Mouse (Mus musculus): Measurements from ENCODE around the gene Vpreb1. TPM values are rescaled to one million over a fixed set of nuclear protein-coding genes. Genes with fewer than 3 reads are reported as not detected.

The Vpreb1 gene
- polyA plus RNA-seq, 1 experiment from 2014 or later = 3.0 TPM

DNA sequence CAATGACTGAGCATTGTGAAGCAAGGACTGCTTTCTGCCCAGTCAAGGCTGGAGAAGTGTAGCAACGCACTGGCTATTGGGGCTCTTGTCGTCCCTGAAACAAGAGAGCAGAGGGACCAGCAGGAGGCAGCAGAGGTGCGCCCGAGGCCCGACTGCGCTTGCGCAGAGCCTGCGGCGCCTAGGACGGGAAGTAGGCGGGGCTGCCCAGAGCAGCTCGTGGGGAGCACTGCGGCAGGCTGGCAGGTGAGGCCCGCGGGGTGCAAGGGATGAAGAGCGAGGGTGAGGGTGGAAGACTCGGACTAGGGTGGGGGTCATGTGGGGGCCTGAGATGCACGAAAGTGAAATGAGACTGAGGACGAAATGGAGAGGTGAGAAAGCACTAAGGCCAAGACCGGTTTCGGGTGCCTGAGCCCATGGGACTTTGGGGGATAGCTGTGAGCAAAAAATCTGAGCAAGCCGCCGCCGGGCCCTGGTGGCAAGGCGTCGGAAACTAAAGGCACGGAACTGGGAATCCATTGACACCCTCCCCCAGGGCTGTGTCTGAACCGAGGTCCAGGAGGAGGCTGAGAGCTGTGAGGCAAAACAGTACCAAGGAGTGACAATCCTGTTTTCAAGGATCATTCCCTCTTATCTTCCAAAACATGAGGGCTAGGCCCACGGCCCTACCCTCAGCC, 25.9 kb upstream of the Vpreb1 start, which contains the start of gene Ppm1f:
Gene Ppm1f (plus strand): TSS at position 88 of the 674 bp plus-strand sequence.
- peak within 1 kb of the TSS; percentile 49; the same call in 1 of the 2 replicates for H3K27ac ChIP-seq (ENCODE audit: low read length)
- ATAC-seq = peak; percentile 93
- no peaks in the 10 kb centered on the region for H3K27me3 ChIP-seq (replicated peaks; ENCODE audit: control insufficient read depth, insufficient read depth, low read length)
- H3K4me1 ChIP-seq (replicated peaks; ENCODE audit: control insufficient read depth, insufficient read depth, low read length) = peaks cover 16% of the 10 kb centered on the region
- H3K4me2 ChIP-seq (ENCODE audit: low read length) = peak within 1 kb of the TSS; percentile 87
- H3K9me3 ChIP-seq (ENCODE audit: control insufficient read depth, low read length) = no peaks in the 10 kb centered on the region
- H3K36me3 ChIP-seq (ENCODE audit: control insufficient read depth, insufficient read depth) = peaks cover 10% of the 10 kb centered on the region; the same call in 1 of the 2 replicates
- peak within 1 kb of the TSS; percentile 71 for H3K4me3 ChIP-seq (replicated peaks; ENCODE audit: low read length)
- peak within 1 kb of the TSS; percentile 68 for H3K9ac ChIP-seq (replicated peaks; ENCODE audit: low read depth, low read length)
- under 1% methylated on average over 29 of the region's 29 CpGs for WGBS

DNA sequence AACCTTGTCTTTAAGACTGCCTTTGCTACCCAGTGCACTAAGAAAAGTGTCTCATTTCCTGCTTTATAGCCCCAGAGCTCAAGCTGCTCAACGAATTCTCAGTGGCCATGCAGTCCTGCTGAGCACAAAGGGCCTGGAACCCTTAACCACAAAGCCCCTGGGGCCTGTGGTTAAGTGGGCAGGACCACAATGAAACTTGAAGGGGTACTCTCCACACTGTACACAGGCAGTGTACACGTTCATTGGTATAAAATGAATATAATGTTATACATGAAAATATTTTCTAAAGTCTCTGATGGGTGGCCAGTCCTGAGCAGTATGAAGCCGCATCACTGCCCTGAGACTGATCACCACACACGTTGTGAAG, 25.4 kb upstream of the Vpreb1 start:
- H3K4me2 ChIP-seq (ENCODE audit: low read length) = peak overlapping the region; percentile 87
- H3K36me3 ChIP-seq (ENCODE audit: control insufficient read depth, insufficient read depth) = peaks cover 15% of the 10 kb centered on the region; the same call in 1 of the 2 replicates
- H3K27me3 ChIP-seq (replicated peaks; ENCODE audit: control insufficient read depth, insufficient read depth, low read length) = no peaks in the 10 kb centered on the region
- 18% methylated on average over 4 of the region's 4 CpGs for WGBS
- H3K27ac ChIP-seq (ENCODE audit: low read length) = 0 out of 2 replicates have a peak overlapping the region, but pooled peaks have one; percentile 49
- H3K4me1 ChIP-seq (replicated peaks; ENCODE audit: control insufficient read depth, insufficient read depth, low read length) = peaks cover 16% of the 10 kb centered on the region
- H3K9ac ChIP-seq (replicated peaks; ENCODE audit: low read depth, low read length) = peak overlapping the region; percentile 68; the same call in 1 of the 2 replicates
- H3K9me3 ChIP-seq (ENCODE audit: control insufficient read depth, low read length) = no peaks in the 10 kb centered on the region
- peak; percentile 71 for ATAC-seq
- H3K4me3 ChIP-seq (replicated peaks; ENCODE audit: low read length) = peak overlapping the region; percentile 71

DNA sequence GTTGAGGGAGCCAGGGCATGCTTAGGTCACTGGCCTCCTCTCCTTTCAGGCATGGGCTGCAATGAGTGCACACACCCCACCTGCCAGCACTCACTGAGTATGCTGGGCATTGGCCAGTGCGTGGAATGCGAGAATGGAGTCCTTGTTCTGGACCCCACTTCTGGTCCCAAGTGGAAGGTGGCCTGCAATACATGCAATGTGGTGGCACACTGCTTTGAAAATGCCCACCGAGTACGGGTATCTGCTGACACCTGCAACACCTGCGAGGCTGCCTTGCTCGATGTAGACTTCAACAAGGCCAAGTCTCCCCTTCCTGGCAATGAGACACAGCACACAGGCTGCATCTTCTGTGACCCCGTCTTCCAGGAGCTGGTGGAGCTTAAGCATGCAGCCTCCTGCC, 21.7 kb upstream of the Vpreb1 start:
- Histone ChIP-seq H3K4me2 (ENCODE audit: low read length) (no peak overlapping the region), H3K4me1 (replicated peaks; ENCODE audit: control insufficient read depth, insufficient read depth, low read length) (peaks cover 10% of the 10 kb centered on the region), H3K36me3 (ENCODE audit: control insufficient read depth, insufficient read depth) (peaks cover 33% of the 10 kb centered on the region), H3K4me3 (replicated peaks; ENCODE audit: low read length) (no peak overlapping the region), H3K9me3 (ENCODE audit: control insufficient read depth, low read length) (no peaks in the 10 kb centered on the region), H3K27me3 (replicated peaks; ENCODE audit: control insufficient read depth, insufficient read depth, low read length) (no peaks in the 10 kb centered on the region), H3K27ac (ENCODE audit: low read length) (no peak overlapping the region), H3K9ac (replicated peaks; ENCODE audit: low read depth, low read length) (no peak overlapping the region)
- ATAC-seq = no peak
- 92% methylated on average over 7 of the region's 7 CpGs for WGBS

DNA sequence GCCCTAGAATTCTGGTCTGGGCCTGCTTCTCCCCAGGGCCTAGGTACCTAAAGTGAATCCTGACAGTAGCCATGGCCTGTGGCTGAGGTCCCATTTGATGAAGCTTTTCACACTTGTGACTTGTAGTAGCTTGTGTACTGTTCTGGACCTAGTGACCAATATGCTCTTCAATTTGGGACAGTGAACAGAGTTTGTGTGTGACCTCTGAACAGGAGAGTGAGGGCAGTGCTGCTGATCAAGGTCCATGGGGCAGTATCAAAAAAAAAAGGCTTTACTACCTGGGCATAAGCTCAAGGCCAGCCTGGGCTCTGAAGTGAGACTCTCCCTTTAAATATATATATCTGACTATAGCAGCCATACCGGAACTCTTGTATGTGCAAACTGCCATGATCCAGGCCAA, 17.7 kb upstream of the Vpreb1 start:
- H3K9ac ChIP-seq (replicated peaks; ENCODE audit: low read depth, low read length) = no peak overlapping the region
- H3K9me3 ChIP-seq (ENCODE audit: control insufficient read depth, low read length) = no peaks in the 10 kb centered on the region
- no peak overlapping the region for H3K4me3 ChIP-seq (replicated peaks; ENCODE audit: low read length)
- no peak overlapping the region for H3K27ac ChIP-seq (ENCODE audit: low read length)
- H3K4me1 ChIP-seq (replicated peaks; ENCODE audit: control insufficient read depth, insufficient read depth, low read length) = no peaks in the 10 kb centered on the region
- no peak overlapping the region for H3K4me2 ChIP-seq (ENCODE audit: low read length)
- H3K27me3 ChIP-seq (replicated peaks; ENCODE audit: control insufficient read depth, insufficient read depth, low read length) = no peaks in the 10 kb centered on the region
- ATAC-seq = no peak
- 100% methylated on average over 1 of the region's 1 CpGs for WGBS
- H3K36me3 ChIP-seq (ENCODE audit: control insufficient read depth, insufficient read depth) = peaks cover 63% of the 10 kb centered on the region

DNA sequence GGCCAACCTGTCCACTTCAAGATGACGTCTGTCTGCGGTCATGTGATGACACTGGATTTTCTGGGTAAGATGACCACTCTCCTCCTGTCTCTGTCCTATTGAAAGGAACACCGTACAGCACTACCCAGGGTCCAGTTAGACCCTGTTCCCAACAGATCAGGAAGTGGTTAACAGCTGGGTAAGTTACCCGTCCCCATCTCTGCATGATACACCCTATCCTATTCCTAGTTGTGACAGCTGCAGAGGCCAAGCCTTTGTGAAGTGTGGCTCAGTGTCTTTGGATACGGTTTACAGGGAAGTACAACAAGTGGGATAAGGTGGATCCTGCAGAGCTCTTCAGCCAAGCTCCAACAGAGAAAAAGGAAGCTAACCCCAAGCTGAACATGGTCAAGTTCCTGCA, 8.4 kb upstream of the Vpreb1 start:
- no peaks in the 10 kb centered on the region for H3K27me3 ChIP-seq (replicated peaks; ENCODE audit: control insufficient read depth, insufficient read depth, low read length)
- 93% methylated on average over 5 of the region's 5 CpGs for WGBS
- H3K4me1 ChIP-seq (replicated peaks; ENCODE audit: control insufficient read depth, insufficient read depth, low read length) = no peaks in the 10 kb centered on the region

DNA sequence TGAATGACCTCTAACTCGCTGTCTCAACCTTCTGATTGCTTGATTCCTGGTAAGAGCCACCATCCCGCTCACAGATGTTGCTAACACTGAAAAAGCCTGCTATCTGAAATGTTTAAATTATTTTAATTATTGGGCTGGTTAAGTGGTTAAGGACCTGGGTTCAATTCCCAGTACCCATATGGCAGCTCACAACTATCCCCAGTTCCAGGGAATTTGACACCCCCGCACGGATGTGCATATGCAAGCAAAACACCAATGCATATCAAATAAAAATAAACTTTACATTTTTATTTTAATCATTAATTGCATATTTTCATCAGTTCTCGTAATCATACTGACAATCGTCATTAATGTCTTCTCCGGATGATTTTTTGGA, 414 bp downstream of the Vpreb1 start:
- WGBS = 38% methylated on average over 7 of the region's 7 CpGs
- peak; percentile 57 for ATAC-seq
- Histone ChIP-seq H3K27ac (ENCODE audit: low read length) (peak overlapping the region; percentile 92), H3K4me2 (ENCODE audit: low read length) (peak overlapping the region; percentile 75), H3K4me1 (replicated peaks; ENCODE audit: control insufficient read depth, insufficient read depth, low read length) (peaks cover 10% of the 10 kb centered on the region), H3K27me3 (replicated peaks; ENCODE audit: control insufficient read depth, insufficient read depth, low read length) (no peaks in the 10 kb centered on the region), H3K4me3 (replicated peaks; ENCODE audit: low read length) (peak overlapping the region; percentile 74), H3K9ac (replicated peaks; ENCODE audit: low read depth, low read length) (peak overlapping the region; percentile 80), H3K36me3 (ENCODE audit: control insufficient read depth, insufficient read depth) (no peaks in the 10 kb centered on the region), H3K9me3 (ENCODE audit: control insufficient read depth, low read length) (no peaks in the 10 kb centered on the region)

More for the DNA sequence above, 8.4 kb upstream of the Vpreb1 start:
- no peak overlapping the region for H3K9ac ChIP-seq (replicated peaks; ENCODE audit: low read depth, low read length)
- H3K27ac ChIP-seq (ENCODE audit: low read length) = no peak overlapping the region
- peaks cover 43% of the 10 kb centered on the region for H3K36me3 ChIP-seq (ENCODE audit: control insufficient read depth, insufficient read depth)
- peaks cover 6% of the 10 kb centered on the region for H3K9me3 ChIP-seq (ENCODE audit: control insufficient read depth, low read length)
- no peak overlapping the region for H3K4me3 ChIP-seq (replicated peaks; ENCODE audit: low read length)
- no peak for ATAC-seq
- H3K4me2 ChIP-seq (ENCODE audit: low read length) = no peak overlapping the region

DNA sequence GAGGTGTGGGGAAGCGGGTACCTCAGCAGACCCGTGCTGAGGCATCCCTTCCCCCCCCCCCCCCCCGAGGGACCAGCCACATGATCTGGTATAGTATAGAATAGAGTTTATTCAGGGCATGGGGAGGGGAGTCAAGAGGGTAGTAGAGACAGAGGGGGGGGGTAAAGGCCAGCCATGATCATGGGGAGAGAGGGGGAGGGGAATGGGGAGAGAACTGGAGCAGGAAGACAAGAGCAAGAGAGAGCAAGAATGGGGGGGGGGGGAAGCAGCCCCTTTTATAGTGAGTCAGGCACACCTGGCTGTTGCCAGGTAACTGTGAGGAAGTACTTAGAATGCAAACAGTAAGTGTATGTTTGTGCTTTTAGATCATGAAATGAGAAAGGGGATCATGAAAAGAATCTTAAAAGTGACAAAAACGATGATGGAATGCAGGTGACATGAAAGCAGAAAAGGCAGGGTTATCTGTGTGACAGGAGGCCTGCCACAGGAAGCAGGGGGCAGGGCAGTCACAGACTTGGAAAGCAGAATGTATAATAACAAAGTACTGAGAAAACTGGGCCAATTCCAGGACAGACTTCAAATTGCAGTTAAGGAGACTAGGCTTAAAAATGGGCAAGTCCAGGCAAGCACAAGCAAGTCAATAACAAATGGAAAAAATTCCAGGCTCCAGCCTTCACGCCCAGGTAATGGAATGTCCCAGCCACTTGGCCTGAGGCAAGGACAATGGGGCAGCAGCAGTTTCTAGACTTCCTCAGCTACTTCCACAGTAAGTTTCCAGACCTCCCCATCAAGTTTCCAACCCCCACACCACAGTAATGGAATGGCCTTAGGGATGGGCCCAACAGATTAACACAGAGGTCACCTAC, 4.7 kb downstream of the Vpreb1 start:
- 52% methylated on average over 4 of the region's 5 CpGs for WGBS
- H3K4me3 ChIP-seq (replicated peaks; ENCODE audit: low read length) = no peak overlapping the region

DNA sequence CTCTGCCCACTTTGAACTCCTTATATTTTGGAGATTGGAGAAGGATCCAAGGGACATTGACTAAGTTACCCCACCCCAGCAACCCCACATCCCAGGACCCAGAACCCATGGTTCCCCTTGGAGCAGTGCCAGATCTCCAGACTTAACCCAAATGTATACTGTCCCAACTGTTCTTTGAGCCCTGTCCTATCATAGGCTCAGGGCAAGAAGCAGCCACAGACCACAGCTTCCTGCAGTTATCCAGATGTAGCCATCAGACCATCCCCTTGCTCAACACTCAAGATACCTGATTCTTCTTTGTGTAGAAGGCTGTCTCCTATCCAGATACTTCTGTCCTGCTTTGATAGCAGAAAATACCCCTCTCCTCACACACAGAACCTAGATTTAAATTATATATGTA, 5.4 kb downstream of the Vpreb1 start:
- no peaks in the 10 kb centered on the region for H3K4me1 ChIP-seq (replicated peaks; ENCODE audit: control insufficient read depth, insufficient read depth, low read length)
- no peak overlapping the region for H3K9ac ChIP-seq (replicated peaks; ENCODE audit: low read depth, low read length)
- no peaks in the 10 kb centered on the region for H3K36me3 ChIP-seq (ENCODE audit: control insufficient read depth, insufficient read depth)
- H3K27me3 ChIP-seq (replicated peaks; ENCODE audit: control insufficient read depth, insufficient read depth, low read length) = no peaks in the 10 kb centered on the region
- H3K4me3 ChIP-seq (replicated peaks; ENCODE audit: low read length) = no peak overlapping the region
- no peaks in the 10 kb centered on the region for H3K9me3 ChIP-seq (ENCODE audit: control insufficient read depth, low read length)
- H3K27ac ChIP-seq (ENCODE audit: low read length) = no peak overlapping the region
- no peak overlapping the region for H3K4me2 ChIP-seq (ENCODE audit: low read length)
- no peak for ATAC-seq

More for the DNA sequence above, 4.7 kb downstream of the Vpreb1 start:
- Histone ChIP-seq H3K27me3 (replicated peaks; ENCODE audit: control insufficient read depth, insufficient read depth, low read length) (no peaks in the 10 kb centered on the region), H3K4me1 (replicated peaks; ENCODE audit: control insufficient read depth, insufficient read depth, low read length) (no peaks in the 10 kb centered on the region), H3K9ac (replicated peaks; ENCODE audit: low read depth, low read length) (no peak overlapping the region), H3K36me3 (ENCODE audit: control insufficient read depth, insufficient read depth) (no peaks in the 10 kb centered on the region), H3K9me3 (ENCODE audit: control insufficient read depth, low read length) (no peaks in the 10 kb centered on the region), H3K4me2 (ENCODE audit: low read length) (no peak overlapping the region), H3K27ac (ENCODE audit: low read length) (no peak overlapping the region)
- ATAC-seq = no peak

DNA sequence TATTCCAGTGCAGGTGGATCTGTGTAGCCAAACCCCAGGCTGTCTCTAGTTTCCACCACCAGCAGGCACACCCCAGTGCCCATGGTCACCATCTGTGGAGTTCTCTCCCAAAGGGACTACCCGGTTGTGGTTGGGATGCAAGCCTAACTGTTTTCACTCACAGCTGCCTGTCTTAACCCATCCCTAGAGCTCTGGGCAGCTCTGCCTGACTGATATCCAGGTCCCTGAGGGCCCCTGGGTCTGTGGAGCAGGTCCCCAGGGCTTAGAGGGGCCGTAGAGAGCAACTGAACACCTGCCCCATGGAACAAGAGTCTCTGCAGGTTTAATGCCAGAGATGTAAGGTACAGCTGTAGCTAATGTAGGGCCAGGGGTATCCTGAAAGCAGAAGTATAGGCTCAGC, 6.7 kb downstream of the Vpreb1 start, which contains the start of gene Igll1:
Gene Igll1 (minus strand): TSS at position 8 of the 400 bp plus-strand sequence.
- ATAC-seq = no peak

More for the DNA sequence above, 6.7 kb downstream of the Vpreb1 start, which contains the start of gene Igll1:
- no peaks in the 10 kb centered on the region for H3K9me3 ChIP-seq (ENCODE audit: control insufficient read depth, low read length)
- H3K36me3 ChIP-seq (ENCODE audit: control insufficient read depth, insufficient read depth) = no peaks in the 10 kb centered on the region
- 81% methylated on average over 2 of the region's 2 CpGs for WGBS
- H3K4me3 ChIP-seq (replicated peaks; ENCODE audit: low read length) = no peak within 1 kb of the TSS
- no peak within 1 kb of the TSS for H3K27ac ChIP-seq (ENCODE audit: low read length)
- no peaks in the 10 kb centered on the region for H3K27me3 ChIP-seq (replicated peaks; ENCODE audit: control insufficient read depth, insufficient read depth, low read length)
- no peaks in the 10 kb centered on the region for H3K4me1 ChIP-seq (replicated peaks; ENCODE audit: control insufficient read depth, insufficient read depth, low read length)
- no peak within 1 kb of the TSS for H3K9ac ChIP-seq (replicated peaks; ENCODE audit: low read depth, low read length)
- H3K4me2 ChIP-seq (ENCODE audit: low read length) = no peak within 1 kb of the TSS

All from forebrain, embryonic 16.5 days (tissue).